Mouse (Mus musculus): ENCODE measurements around the gene Erc1.

GRCm38 (mm10) chr6:119808726-119809505 is 39.1 kb downstream of the Erc1 start:
- no peak for TF ChIP-seq CTCF (IDR thresholded peaks at IDR 0.05; ENCODE audit: low read depth)
- no peak for TF ChIP-seq EP300 (optimal IDR thresholded peaks at IDR 0.05)

All from stomach, postnatal 0 days (tissue).